Comparison of ENCODE assay signal across 8 mouse cellular contexts in the genomic region with DNA sequence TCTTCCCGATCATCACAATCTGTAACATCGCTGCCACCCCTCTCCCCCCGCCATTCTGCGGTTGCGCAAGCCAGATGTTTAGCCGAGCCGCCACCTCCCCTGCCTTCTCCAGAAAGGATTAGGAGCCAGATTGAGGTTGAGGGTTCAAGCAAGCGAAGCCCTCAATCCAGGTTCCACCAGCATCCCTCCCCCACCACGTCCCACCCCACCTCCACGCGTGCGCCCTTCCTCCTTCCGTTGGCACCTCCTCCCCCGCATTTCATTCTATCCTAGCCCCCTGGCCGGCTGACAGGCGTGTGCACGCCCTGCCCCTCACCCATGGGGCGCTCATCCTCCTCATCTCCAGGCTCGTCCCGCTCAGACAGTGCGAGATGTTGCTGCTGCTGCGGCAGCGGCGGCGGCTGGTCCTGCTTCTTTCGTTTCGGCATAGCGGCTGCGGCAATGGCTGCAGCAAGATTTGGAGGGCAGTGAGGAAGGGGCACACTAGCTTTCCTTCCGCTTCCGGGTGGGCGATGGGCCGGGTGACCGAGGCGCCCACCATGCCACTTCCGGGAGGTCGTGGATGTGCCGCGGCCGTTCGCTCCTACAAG. TPM values are rescaled to one million over a fixed set of nuclear protein-coding genes. Genes with fewer than 3 reads are reported as not detected.
DNase-seq lines count a peak whose midpoint lies in the region; ATAC-seq and TF ChIP-seq lines count a peak whose summit lies in the region.

No protein-coding gene starts in this region.

- under 1% methylated on average over 41 of the region's 41 CpGs for WGBS in kidney, adult 2 months
- WGBS in embryonic facial prominence, embryonic 14.5 days, result 1% methylated on average over 32 of the region's 41 CpGs
- under 1% methylated on average over 41 of the region's 41 CpGs for WGBS in hindbrain, embryonic 14.5 days
- under 1% methylated on average over 41 of the region's 41 CpGs for WGBS in liver, embryonic 12.5 days (ENCODE audit: insufficient replicate concordance)
- WGBS in neural tube, embryonic 14.5 days, result 0% methylated on average over 40 of the region's 41 CpGs

- H3K4me1 ChIP-seq in kidney, adult 2 months (ENCODE audit: control insufficient read depth, insufficient read depth, low read length), result peaks cover 9% of the 10 kb centered on the region; the same call in 1 of the 2 replicates
- 0 out of 2 replicates have a peak, but pooled peaks cover 3% of the 10 kb centered on the region for H3K4me1 ChIP-seq in embryonic facial prominence, embryonic 14.5 days (ENCODE audit: control insufficient read depth, insufficient read depth, low read length)
- peaks cover 14% of the 10 kb centered on the region for H3K4me1 ChIP-seq in hindbrain, embryonic 14.5 days (replicated peaks; ENCODE audit: control insufficient read depth, insufficient read depth, low read length)
- peaks cover 37% of the 10 kb centered on the region for H3K4me1 ChIP-seq in liver, embryonic 12.5 days
- peaks cover 15% of the 10 kb centered on the region; the same call in 1 of the 2 replicates for H3K4me1 ChIP-seq in neural tube, embryonic 14.5 days (ENCODE audit: control insufficient read depth, insufficient read depth, low read length)

- ATAC-seq in embryonic facial prominence, embryonic 14.5 days (ENCODE audit: low read depth), result peak; percentile 84
- ATAC-seq in hindbrain, embryonic 14.5 days (ENCODE audit: low FRiP score), result peak; percentile 90
- peak; percentile 43 for ATAC-seq in liver, embryonic 12.5 days
- ATAC-seq in neural tube, embryonic 14.5 days (ENCODE audit: low read depth), result peak; percentile 90

- H3K4me3 ChIP-seq in kidney, adult 2 months (ENCODE audit: insufficient read depth, low read depth, low read length), result peak overlapping the region; percentile 72
- H3K4me3 ChIP-seq in embryonic facial prominence, embryonic 14.5 days (ENCODE audit: low read depth, low read length), result peak overlapping the region; percentile 90
- peak overlapping the region; percentile 57 for H3K4me3 ChIP-seq in hindbrain, embryonic 14.5 days (replicated peaks; ENCODE audit: low read length)
- peak overlapping the region; percentile 88 for H3K4me3 ChIP-seq in liver, embryonic 12.5 days
- peak overlapping the region; percentile 94 for H3K4me3 ChIP-seq in neural tube, embryonic 14.5 days (ENCODE audit: low read depth, low read length)

- no peaks in the 10 kb centered on the region for H3K9me3 ChIP-seq in embryonic facial prominence, embryonic 14.5 days (ENCODE audit: control insufficient read depth, low read length)
- no peaks in the 10 kb centered on the region for H3K9me3 ChIP-seq in hindbrain, embryonic 14.5 days (ENCODE audit: control insufficient read depth, low read length)
- no peaks in the 10 kb centered on the region for H3K9me3 ChIP-seq in liver, embryonic 12.5 days (replicated peaks)
- H3K9me3 ChIP-seq in neural tube, embryonic 14.5 days (ENCODE audit: control insufficient read depth, low read length), result no peaks in the 10 kb centered on the region

- peak overlapping the region; percentile 81 for H3K9ac ChIP-seq in embryonic facial prominence, embryonic 14.5 days (ENCODE audit: low read depth, low read length)
- peak overlapping the region; percentile 76 for H3K9ac ChIP-seq in hindbrain, embryonic 14.5 days
- peak overlapping the region; percentile 84 for H3K9ac ChIP-seq in liver, embryonic 12.5 days
- peak overlapping the region; percentile 82 for H3K9ac ChIP-seq in neural tube, embryonic 14.5 days (replicated peaks; ENCODE audit: low read depth, low read length)

- no peak for TF ChIP-seq POLR2A in kidney, adult 2 months (IDR thresholded peaks at IDR 0.05; ENCODE audit: low read depth, low read length)

- H3K4me2 ChIP-seq in embryonic facial prominence, embryonic 14.5 days (ENCODE audit: low read depth, low read length), result peak overlapping the region; percentile 68
- peak overlapping the region; percentile 91 for H3K4me2 ChIP-seq in hindbrain, embryonic 14.5 days (replicated peaks)
- H3K4me2 ChIP-seq in liver, embryonic 12.5 days, result peak overlapping the region; percentile 99
- H3K4me2 ChIP-seq in neural tube, embryonic 14.5 days (ENCODE audit: low read depth, low read length), result peak overlapping the region; percentile 86

- no peaks in the 10 kb centered on the region for H3K27me3 ChIP-seq in kidney, adult 2 months (replicated peaks; ENCODE audit: control insufficient read depth, insufficient read depth, low read length)
- no peaks in the 10 kb centered on the region for H3K27me3 ChIP-seq in embryonic facial prominence, embryonic 14.5 days (replicated peaks; ENCODE audit: control insufficient read depth, insufficient read depth, low read length)
- H3K27me3 ChIP-seq in hindbrain, embryonic 14.5 days (ENCODE audit: control insufficient read depth, insufficient read depth, low read length), result no peaks in the 10 kb centered on the region
- no peaks in the 10 kb centered on the region for H3K27me3 ChIP-seq in liver, embryonic 12.5 days (replicated peaks)
- H3K27me3 ChIP-seq in neural tube, embryonic 14.5 days (ENCODE audit: control insufficient read depth, insufficient read depth, low read length), result no peaks in the 10 kb centered on the region

- no peaks in the 10 kb centered on the region; the same call in 1 of the 2 replicates for H3K36me3 ChIP-seq in kidney, adult 2 months (ENCODE audit: control insufficient read depth, insufficient read depth, low read length)
- H3K36me3 ChIP-seq in embryonic facial prominence, embryonic 14.5 days (ENCODE audit: control insufficient read depth, insufficient read depth, low read length), result peaks cover 57% of the 10 kb centered on the region
- peaks cover 51% of the 10 kb centered on the region for H3K36me3 ChIP-seq in hindbrain, embryonic 14.5 days (replicated peaks; ENCODE audit: control insufficient read depth, insufficient read depth)
- H3K36me3 ChIP-seq in liver, embryonic 12.5 days, result peaks cover 48% of the 10 kb centered on the region
- H3K36me3 ChIP-seq in neural tube, embryonic 14.5 days (ENCODE audit: control insufficient read depth, insufficient read depth, low read length), result peaks cover 28% of the 10 kb centered on the region

- H3K27ac ChIP-seq in kidney, adult 2 months (ENCODE audit: insufficient read depth, low read depth, low read length), result peak overlapping the region; percentile 72
- H3K27ac ChIP-seq in embryonic facial prominence, embryonic 14.5 days (replicated peaks; ENCODE audit: low read depth, low read length), result peak overlapping the region; percentile 98
- H3K27ac ChIP-seq in hindbrain, embryonic 14.5 days, result peak overlapping the region; percentile 95
- H3K27ac ChIP-seq in liver, embryonic 12.5 days, result peak overlapping the region; percentile 89
- peak overlapping the region; percentile 91 for H3K27ac ChIP-seq in neural tube, embryonic 14.5 days (ENCODE audit: low read depth, low read length)

- DNase-seq in kidney, adult 2 months, result no peak
- DNase-seq in kidney, adult 11 months, result no peak
- peak; percentile 88 for DNase-seq in MN1 (ENCODE audit: low spot score)
- peak; percentile 92 for DNase-seq in embryonic facial prominence, embryonic 14.5 days (ENCODE audit: low spot score)
- peak; percentile 83 for DNase-seq in hindbrain, embryonic 14.5 days (ENCODE audit: low spot score)
- DNase-seq in adrenal gland, adult (ENCODE audit: inconsistent age in 2 of 2, low spot score in 1 of 2), result no peak

- no peak for TF ChIP-seq CTCF in kidney, adult 2 months (conservative IDR thresholded peaks at IDR 0.05; ENCODE audit: insufficient read depth, insufficient read length, low read depth, low read length)

RNA-seq across cellular contexts. Expression of a gene that starts 0.7 kb away (rescaled TPM):
- 20.5 and 23.8 TPM in 2 replicates for polyA plus RNA-seq in kidney, adult 2 months (2012; rRNA removed)
- 39.9 and 46.3 TPM in 2 replicates for polyA plus RNA-seq in embryonic facial prominence, embryonic 14.5 days (2014; fragmentation: Nextera tagmentation; extraction: Ambion mirVana)
- 46.8 and 52.2 TPM in 2 replicates for polyA plus RNA-seq in hindbrain, embryonic 14.5 days (2014; fragmentation: Nextera tagmentation; extraction: Ambion mirVana)
- polyA plus RNA-seq in liver, embryonic 12.5 days (2016; fragmentation: Nextera tagmentation; extraction: Ambion mirVana), result 23.7 and 25.1 TPM in 2 replicates
- polyA plus RNA-seq in neural tube, embryonic 14.5 days (2014; fragmentation: Nextera tagmentation; extraction: Ambion mirVana), result 45.9 and 50.3 TPM in 2 replicates

RNA-seq across cellular contexts. Expression of a gene that starts 1.1 kb away (rescaled TPM):
- polyA plus RNA-seq in kidney, adult 2 months (2012; rRNA removed), result 18.5 and 19.0 TPM in 2 replicates
- polyA plus RNA-seq in embryonic facial prominence, embryonic 14.5 days (2014; fragmentation: Nextera tagmentation; extraction: Ambion mirVana), result 31.5 and 33.7 TPM in 2 replicates
- 70.4 and 83.1 TPM in 2 replicates for polyA plus RNA-seq in hindbrain, embryonic 14.5 days (2014; fragmentation: Nextera tagmentation; extraction: Ambion mirVana)
- 12.6 and 13.7 TPM in 2 replicates for polyA plus RNA-seq in liver, embryonic 12.5 days (2016; fragmentation: Nextera tagmentation; extraction: Ambion mirVana)
- polyA plus RNA-seq in neural tube, embryonic 14.5 days (2014; fragmentation: Nextera tagmentation; extraction: Ambion mirVana), result 65.3 and 78.2 TPM in 2 replicates

RNA-seq across cellular contexts. Expression of a gene that starts 9.3 kb away (rescaled TPM):
- 59.4 and 63.6 TPM in 2 replicates for polyA plus RNA-seq in kidney, adult 2 months (2012; rRNA removed)
- polyA plus RNA-seq in embryonic facial prominence, embryonic 14.5 days (2014; fragmentation: Nextera tagmentation; extraction: Ambion mirVana), result 72.1 and 76.4 TPM in 2 replicates
- 65.5 and 74.9 TPM in 2 replicates for polyA plus RNA-seq in hindbrain, embryonic 14.5 days (2014; fragmentation: Nextera tagmentation; extraction: Ambion mirVana)
- 90.2 and 90.5 TPM in 2 replicates for polyA plus RNA-seq in liver, embryonic 12.5 days (2016; fragmentation: Nextera tagmentation; extraction: Ambion mirVana)
- 71.1 and 81.1 TPM in 2 replicates for polyA plus RNA-seq in neural tube, embryonic 14.5 days (2014; fragmentation: Nextera tagmentation; extraction: Ambion mirVana)

RNA-seq across cellular contexts. Expression of a gene that starts 41.5 kb away (rescaled TPM):
- polyA plus RNA-seq in kidney, adult 2 months (2012; rRNA removed), result 3.5 and 5.4 TPM in 2 replicates
- polyA plus RNA-seq in embryonic facial prominence, embryonic 14.5 days (2014; fragmentation: Nextera tagmentation; extraction: Ambion mirVana), result 2.2 and 2.4 TPM in 2 replicates
- 9.1 and 11.7 TPM in 2 replicates for polyA plus RNA-seq in hindbrain, embryonic 14.5 days (2014; fragmentation: Nextera tagmentation; extraction: Ambion mirVana)
- polyA plus RNA-seq in liver, embryonic 12.5 days (2016; fragmentation: Nextera tagmentation; extraction: Ambion mirVana), result 4.6 and 5.7 TPM in 2 replicates
- polyA plus RNA-seq in neural tube, embryonic 14.5 days (2014; fragmentation: Nextera tagmentation; extraction: Ambion mirVana), result 11.0 and 12.7 TPM in 2 replicates

RNA-seq across cellular contexts. Expression of a gene that starts 53.7 kb away (rescaled TPM):
- polyA plus RNA-seq in kidney, adult 2 months (2012; rRNA removed), result 174 and 175 TPM in 2 replicates
- polyA plus RNA-seq in embryonic facial prominence, embryonic 14.5 days (2014; fragmentation: Nextera tagmentation; extraction: Ambion mirVana), result 9.6 and 10.1 TPM in 2 replicates
- polyA plus RNA-seq in hindbrain, embryonic 14.5 days (2014; fragmentation: Nextera tagmentation; extraction: Ambion mirVana), result 3.0 and 4.1 TPM in 2 replicates
- 19.5 and 20.5 TPM in 2 replicates for polyA plus RNA-seq in liver, embryonic 12.5 days (2016; fragmentation: Nextera tagmentation; extraction: Ambion mirVana)
- polyA plus RNA-seq in neural tube, embryonic 14.5 days (2014; fragmentation: Nextera tagmentation; extraction: Ambion mirVana), result 2.6 and 3.8 TPM in 2 replicates

Comparison
In these comparisons a context has a peak if more than half of its experiments do, and no peak if none do; other contexts are left out.
1. DNase-seq: peak in MN1 (single experiment), embryonic facial prominence, embryonic 14.5 days (single experiment) and hindbrain, embryonic 14.5 days (single experiment); none in kidney, adult 2 months (single experiment), kidney, adult 11 months (single experiment) and adrenal gland, adult (0 of 2).
2. Peak in every context shown above with its lines, with median percentiles within 50 percentile points of each other: H3K27ac ChIP-seq, H3K4me3 ChIP-seq, ATAC-seq, H3K4me2 ChIP-seq and H3K9ac ChIP-seq.